Mouse (Mus musculus): ENCODE data around the gene Smchd1. TPM values are rescaled to one million over a fixed set of nuclear protein-coding genes. Genes with fewer than 3 reads are reported as not detected.

Gene Smchd1
- total RNA-seq (2014; rRNA removed) (35.3 and 42.2 TPM in 2 replicates), polyA plus RNA-seq (2015; fragmentation: Nextera tagmentation; extraction: Ambion mirVana) (33.9 and 35.4 TPM in 2 replicates)

DNA sequence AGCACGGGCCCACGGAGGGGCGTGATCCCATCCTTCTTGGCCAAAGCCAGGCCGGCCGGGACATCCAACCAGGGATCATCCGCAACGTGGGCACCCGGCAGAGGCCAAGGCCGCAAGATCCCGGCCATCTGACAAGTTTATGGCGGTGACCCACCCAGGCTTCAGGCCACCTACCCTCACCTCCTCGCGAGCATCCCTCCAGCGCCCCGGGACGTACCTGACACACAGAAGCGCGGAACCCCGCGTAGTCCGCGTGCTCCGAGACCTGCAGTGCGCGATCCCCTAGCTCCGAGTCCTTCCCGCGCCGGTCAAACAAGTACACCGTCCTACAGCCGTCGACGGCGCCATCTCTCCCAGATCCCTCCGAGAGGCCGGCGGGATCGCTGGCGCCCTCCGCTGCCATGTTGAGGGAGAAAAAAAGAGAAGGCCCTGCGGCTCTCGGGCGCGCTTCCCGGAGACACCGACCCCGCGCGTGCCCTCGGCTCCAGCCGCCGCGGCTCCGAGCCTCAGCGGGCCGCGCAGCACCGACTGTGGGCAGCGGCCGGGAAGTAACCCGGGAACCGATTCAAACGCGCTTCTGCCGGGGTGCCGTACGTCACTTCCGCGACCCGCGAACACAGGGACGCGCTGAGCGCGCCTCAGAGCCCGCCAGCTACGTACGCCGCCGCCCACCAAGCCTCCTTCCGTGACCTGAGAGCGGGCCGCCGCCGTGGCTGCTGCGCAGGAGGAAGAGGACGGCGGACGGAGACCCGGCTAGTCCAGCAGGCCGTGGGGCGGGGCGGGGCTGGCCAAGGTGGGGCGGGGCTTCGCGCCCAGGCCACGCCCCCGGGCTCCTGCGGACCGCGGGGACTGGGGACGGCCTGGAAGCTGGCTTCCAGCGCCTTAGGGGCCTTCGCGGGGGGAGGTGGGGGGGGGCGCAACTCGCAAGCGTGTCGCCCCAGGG lies at the start of gene Smchd1:
Gene Smchd1, minus strand, starts transcription at position 582 of the 943 bp plus-strand sequence.
- TF ChIP-seq CTCF (IDR thresholded peaks at IDR 0.05; ENCODE audit: low read depth) = peak; percentile 22; the same call in 1 of the 2 replicates
- peak within 1 kb of the TSS; percentile 96 for H3K9ac ChIP-seq (replicated peaks; ENCODE audit: low read length)
- H3K4me3 ChIP-seq (ENCODE audit: low read length) = peak within 1 kb of the TSS; percentile 92
- ATAC-seq (peak; percentile 94), DNase-seq (ENCODE audit: low spot score) (peak; percentile 95)
- no peaks in the 10 kb centered on the region for H3K9me3 ChIP-seq (ENCODE audit: low read length)
- H3K27me3 ChIP-seq (ENCODE audit: insufficient read depth, low read length) = no peaks in the 10 kb centered on the region
- H3K4me2 ChIP-seq (ENCODE audit: low read depth, low read length) = peak within 1 kb of the TSS; percentile 85
- H3K36me3 ChIP-seq (ENCODE audit: insufficient read depth, low read length) = no peaks in the 10 kb centered on the region
- H3K4me1 ChIP-seq (ENCODE audit: insufficient read depth, low read length) = peaks cover 7% of the 10 kb centered on the region; the same call in 1 of the 2 replicates
- 3% methylated on average over 90 of the region's 109 CpGs for WGBS
- peak within 1 kb of the TSS; percentile 99 for H3K27ac ChIP-seq

DNA sequence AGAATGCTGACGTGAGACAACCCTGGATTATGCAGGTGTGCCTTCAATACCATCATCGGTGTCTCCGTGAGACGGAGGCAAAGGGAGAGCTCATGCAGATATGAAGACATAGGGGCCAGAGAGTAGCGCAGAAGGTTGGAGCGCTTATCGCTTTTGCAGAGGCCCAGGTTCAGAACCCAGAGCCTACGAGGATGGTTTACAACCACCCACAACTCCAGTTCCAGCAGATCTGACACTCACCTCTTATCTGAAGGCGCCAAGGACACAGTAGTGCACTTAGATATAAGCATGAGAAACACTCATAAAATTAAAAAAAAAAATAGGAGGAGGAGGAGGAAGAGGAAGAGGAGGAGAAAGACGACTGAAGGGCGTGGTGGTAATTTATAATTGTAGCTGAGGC lies 35.2 kb upstream of the Smchd1 start:
- H3K27ac ChIP-seq = no peak overlapping the region
- H3K4me2 ChIP-seq (ENCODE audit: low read depth, low read length) = no peak overlapping the region
- no peak for TF ChIP-seq CTCF (IDR thresholded peaks at IDR 0.05; ENCODE audit: low read depth)
- no peak for DNase-seq (ENCODE audit: low spot score)
- no peaks in the 10 kb centered on the region for H3K36me3 ChIP-seq (ENCODE audit: insufficient read depth, low read length)
- H3K27me3 ChIP-seq (ENCODE audit: insufficient read depth, low read length) = no peaks in the 10 kb centered on the region
- no peaks in the 10 kb centered on the region for H3K9me3 ChIP-seq (ENCODE audit: low read length)
- no peaks in the 10 kb centered on the region for H3K4me1 ChIP-seq (ENCODE audit: insufficient read depth, low read length)
- H3K4me3 ChIP-seq (ENCODE audit: low read length) = no peak overlapping the region
- ATAC-seq = no peak
- H3K9ac ChIP-seq (replicated peaks; ENCODE audit: low read length) = no peak overlapping the region
- 96% methylated on average over 11 of the region's 11 CpGs for WGBS

GRCm38 (mm10) chr17:71506832-71507231 lies 31.7 kb upstream of the Smchd1 start:
- no peak for DNase-seq (ENCODE audit: low spot score)
- ATAC-seq = no peak
- Histone ChIP-seq H3K4me2 (ENCODE audit: low read depth, low read length) (no peak overlapping the region), H3K4me3 (ENCODE audit: low read length) (no peak overlapping the region), H3K27ac (no peak overlapping the region), H3K9ac (replicated peaks; ENCODE audit: low read length) (no peak overlapping the region), H3K36me3 (ENCODE audit: insufficient read depth, low read length) (no peaks in the 10 kb centered on the region), H3K9me3 (ENCODE audit: low read length) (no peaks in the 10 kb centered on the region), H3K27me3 (ENCODE audit: insufficient read depth, low read length) (no peaks in the 10 kb centered on the region), H3K4me1 (ENCODE audit: insufficient read depth, low read length) (no peaks in the 10 kb centered on the region)
- no peak for TF ChIP-seq CTCF (IDR thresholded peaks at IDR 0.05; ENCODE audit: low read depth)
- 93% methylated on average over 8 of the region's 8 CpGs for WGBS

- H3K27ac ChIP-seq = no peak overlapping the region
- H3K4me1 ChIP-seq (ENCODE audit: insufficient read depth, low read length) = no peaks in the 10 kb centered on the region
- no peaks in the 10 kb centered on the region for H3K9me3 ChIP-seq (ENCODE audit: low read length)
- H3K27me3 ChIP-seq (ENCODE audit: insufficient read depth, low read length) = no peaks in the 10 kb centered on the region
- no peak for DNase-seq (ENCODE audit: low spot score)
- H3K4me2 ChIP-seq (ENCODE audit: low read depth, low read length) = no peak overlapping the region
- no peak for ATAC-seq
- no peak overlapping the region for H3K9ac ChIP-seq (replicated peaks; ENCODE audit: low read length)
- no peaks in the 10 kb centered on the region for H3K36me3 ChIP-seq (ENCODE audit: insufficient read depth, low read length)
- no peak overlapping the region for H3K4me3 ChIP-seq (ENCODE audit: low read length)
- no peak for TF ChIP-seq CTCF (IDR thresholded peaks at IDR 0.05; ENCODE audit: low read depth)
- WGBS = 95% methylated on average over 4 of the region's 4 CpGs
Observed at GRCm38 (mm10) chr17:71495784-71496183, 20.6 kb upstream of the Smchd1 start.

GRCm38 (mm10) chr17:71491332-71491686 lies 16.2 kb upstream of the Smchd1 start:
- ATAC-seq = no peak
- Histone ChIP-seq H3K4me3 (ENCODE audit: low read length) (no peak overlapping the region), H3K36me3 (ENCODE audit: insufficient read depth, low read length) (no peaks in the 10 kb centered on the region), H3K4me2 (ENCODE audit: low read depth, low read length) (no peak overlapping the region), H3K27me3 (ENCODE audit: insufficient read depth, low read length) (no peaks in the 10 kb centered on the region), H3K27ac (no peak overlapping the region), H3K4me1 (ENCODE audit: insufficient read depth, low read length) (no peaks in the 10 kb centered on the region), H3K9ac (replicated peaks; ENCODE audit: low read length) (no peak overlapping the region), H3K9me3 (ENCODE audit: low read length) (no peaks in the 10 kb centered on the region)
- 76% methylated on average over 4 of the region's 4 CpGs for WGBS
- TF ChIP-seq CTCF (IDR thresholded peaks at IDR 0.05; ENCODE audit: low read depth) = no peak
- DNase-seq (ENCODE audit: low spot score) = no peak

DNA sequence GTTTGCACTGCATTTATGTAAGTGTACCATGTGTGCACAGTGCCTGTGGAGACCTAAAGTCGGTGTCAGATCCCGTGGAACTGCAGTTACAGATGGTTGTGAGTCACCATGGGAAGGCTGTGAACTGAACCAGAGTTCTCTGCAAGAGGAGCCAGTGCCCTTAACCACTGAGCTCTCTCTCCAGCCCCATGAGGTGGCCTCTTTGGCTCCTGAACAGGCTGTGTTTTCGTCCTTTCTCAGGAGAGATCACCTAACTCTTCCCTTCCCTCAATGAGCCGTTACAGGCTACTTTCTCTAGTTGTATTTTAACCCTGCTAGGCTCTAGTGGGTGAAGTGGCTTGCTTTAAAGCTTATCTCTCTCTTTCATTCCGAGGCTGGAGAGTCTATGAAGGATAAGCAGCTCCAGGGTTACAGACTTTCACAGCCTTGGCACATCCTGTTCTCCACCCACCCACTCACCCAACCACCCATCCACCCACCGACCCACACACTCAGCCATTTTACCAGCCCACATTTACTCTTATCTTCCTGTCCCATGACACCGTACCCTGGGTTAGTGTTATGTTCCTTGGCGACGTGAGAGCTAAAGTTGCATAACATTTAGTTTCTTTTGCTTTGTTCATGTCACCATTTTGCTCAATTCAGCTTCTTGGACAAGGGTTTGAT lies 15.7 kb upstream of the Smchd1 start:
- Histone ChIP-seq H3K4me3 (ENCODE audit: low read length) (no peak overlapping the region), H3K4me1 (ENCODE audit: insufficient read depth, low read length) (no peaks in the 10 kb centered on the region), H3K27me3 (ENCODE audit: insufficient read depth, low read length) (no peaks in the 10 kb centered on the region), H3K4me2 (ENCODE audit: low read depth, low read length) (no peak overlapping the region), H3K27ac (no peak overlapping the region), H3K36me3 (ENCODE audit: insufficient read depth, low read length) (no peaks in the 10 kb centered on the region), H3K9ac (replicated peaks; ENCODE audit: low read length) (no peak overlapping the region), H3K9me3 (ENCODE audit: low read length) (no peaks in the 10 kb centered on the region)
- no peak for DNase-seq (ENCODE audit: low spot score)
- WGBS = 86% methylated on average over 9 of the region's 9 CpGs
- ATAC-seq = no peak
- no peak for TF ChIP-seq CTCF (IDR thresholded peaks at IDR 0.05; ENCODE audit: low read depth)
